Mouse (Mus musculus): ENCODE results near the gene 4931429L15Rik. TPM values are rescaled to one million over a fixed set of nuclear protein-coding genes. Genes with fewer than 3 reads are reported as not detected.
"Not testable (repeated sequence)": the region's sequence is repeated elsewhere in the genome, so short reads cannot be mapped to it uniquely, and the experiment has no call there.

4931429L15Rik gene
- total RNA-seq (2021): not detected

DNA sequence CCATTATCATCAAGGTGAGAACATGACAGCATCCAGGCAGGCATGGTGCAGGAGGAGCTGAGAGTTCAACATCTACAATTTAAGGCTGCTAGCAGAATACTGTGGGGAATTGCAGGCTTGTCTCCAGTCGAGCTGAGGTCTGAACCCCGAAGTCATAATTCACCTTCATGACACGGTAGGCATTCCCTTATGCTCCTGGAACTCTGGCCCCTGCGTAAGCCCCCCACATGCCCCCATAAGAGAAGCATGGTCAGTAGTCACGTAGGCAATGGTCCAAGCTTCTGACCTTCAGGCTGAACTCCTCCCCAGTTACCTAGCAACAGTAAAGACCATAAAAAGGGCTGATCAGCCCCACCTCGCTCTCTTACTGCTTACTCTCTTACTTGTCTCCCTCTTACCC, at the start of gene 4931429L15Rik:
TSS of gene 4931429L15Rik (minus strand) at position 101 of the 400 bp plus-strand sequence.
- DNase-seq (ENCODE audit: low spot score); intact Hi-C loops (cut with DNase I): not testable (repeated sequence)

DNA sequence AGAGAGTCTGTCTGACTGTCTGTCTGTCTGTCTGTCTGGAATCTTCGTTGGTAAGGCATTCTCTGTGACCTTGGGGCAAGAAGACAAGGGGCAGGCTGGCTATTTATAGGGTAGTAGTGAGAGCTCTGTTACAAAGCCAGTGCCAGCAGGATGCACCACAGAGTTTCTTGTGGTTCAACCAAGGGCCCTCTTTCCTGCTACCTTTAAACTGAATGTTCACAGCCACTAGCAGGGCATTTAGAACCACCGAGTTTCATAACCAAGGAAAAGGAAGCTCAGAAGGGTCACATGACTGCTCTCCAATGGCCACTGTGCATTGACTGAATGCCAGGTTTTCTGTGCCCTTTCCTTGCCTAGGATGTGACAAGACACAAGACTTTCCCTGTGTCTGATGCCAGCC, 42.7 kb upstream of the 4931429L15Rik start:
- intact Hi-C loops (cut with DNase I): no loop called here
- DNase-seq (ENCODE audit: low spot score): no peak

DNA sequence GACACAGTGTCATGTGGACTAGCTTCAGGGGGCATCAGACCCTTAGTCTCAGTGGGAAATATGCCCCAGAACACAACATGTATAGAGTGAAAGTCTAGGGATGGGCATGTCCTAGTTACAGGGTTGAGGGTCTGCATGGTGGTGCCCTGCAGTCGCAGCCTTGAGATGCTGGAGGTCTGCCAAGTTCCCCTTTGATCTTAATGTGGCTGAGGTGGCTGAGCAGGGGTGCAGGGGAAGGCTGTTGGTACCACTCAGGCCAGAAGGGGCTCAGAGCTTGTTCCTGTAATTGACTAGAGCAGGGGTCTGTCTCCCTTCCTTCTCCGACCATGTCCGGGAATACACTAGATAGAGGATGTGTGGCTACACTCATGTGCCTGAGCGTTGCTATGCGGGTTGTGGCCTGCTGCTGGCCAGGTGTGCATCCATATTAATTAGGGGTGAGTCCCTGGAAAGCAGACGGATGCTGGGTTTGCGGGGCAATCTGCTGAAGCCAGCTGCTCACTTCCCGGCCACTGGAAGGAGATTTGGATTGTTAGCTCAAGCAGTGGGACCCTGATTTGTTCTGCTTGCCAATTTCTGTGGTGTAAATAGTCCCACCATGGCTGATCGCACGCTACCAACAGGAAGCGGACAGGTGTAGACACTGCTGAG, 41.8 kb upstream of the 4931429L15Rik start:
- intact Hi-C loops (cut with DNase I): no loop called here
- DNase-seq (ENCODE audit: low spot score): no peak

DNA sequence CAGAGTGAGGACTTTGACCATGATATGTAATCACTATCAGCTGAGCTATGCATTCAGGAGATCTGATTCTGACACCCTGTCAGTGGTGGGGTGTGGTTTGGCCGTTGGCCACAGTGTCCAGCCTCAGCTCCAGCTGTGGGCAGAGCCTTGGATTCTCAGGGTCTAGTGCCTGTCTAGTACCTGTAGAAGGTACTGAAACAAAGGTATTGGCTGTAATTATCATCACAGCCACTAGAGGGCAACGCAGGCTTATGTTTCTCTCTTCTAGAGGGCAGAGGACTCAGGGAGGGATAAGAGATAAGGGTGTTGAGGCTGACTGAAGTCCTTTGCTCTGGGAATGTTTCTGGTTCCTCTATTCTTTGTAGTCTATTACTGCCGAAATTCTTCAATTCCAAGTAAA, 34.2 kb upstream of the 4931429L15Rik start:
- intact Hi-C loops (cut with DNase I): loop anchor here (2.0 to 10.0 kb wide), 2 partner anchors 251 to 1345 kb away; no protein-coding TSS in a partner anchor
- no peak for DNase-seq (ENCODE audit: low spot score)

DNA sequence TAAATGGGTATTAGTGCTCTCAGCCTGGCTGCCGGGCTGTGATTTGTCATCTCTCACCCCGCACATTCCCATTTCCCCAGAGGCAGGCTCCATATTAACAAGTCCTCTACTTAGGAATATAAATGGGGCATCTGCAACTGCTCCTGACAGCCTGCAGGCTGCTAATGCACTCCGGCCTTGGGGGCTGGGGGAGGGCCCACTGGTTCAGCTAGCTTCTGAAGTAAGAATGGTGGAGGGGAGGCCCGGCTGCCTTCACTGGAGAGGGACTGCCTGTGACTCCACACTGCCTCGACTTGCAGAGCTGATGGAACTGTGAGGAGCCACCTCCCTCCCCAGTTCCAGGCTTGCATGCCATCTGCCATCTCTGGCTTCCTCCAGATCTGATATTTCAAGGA, 33.5 kb upstream of the 4931429L15Rik start:
- DNase-seq (ENCODE audit: low spot score): no peak
- intact Hi-C loops (cut with DNase I): loop anchor here (10.0 kb wide), 1 partner anchor 251 kb away; no protein-coding TSS in a partner anchor

DNA sequence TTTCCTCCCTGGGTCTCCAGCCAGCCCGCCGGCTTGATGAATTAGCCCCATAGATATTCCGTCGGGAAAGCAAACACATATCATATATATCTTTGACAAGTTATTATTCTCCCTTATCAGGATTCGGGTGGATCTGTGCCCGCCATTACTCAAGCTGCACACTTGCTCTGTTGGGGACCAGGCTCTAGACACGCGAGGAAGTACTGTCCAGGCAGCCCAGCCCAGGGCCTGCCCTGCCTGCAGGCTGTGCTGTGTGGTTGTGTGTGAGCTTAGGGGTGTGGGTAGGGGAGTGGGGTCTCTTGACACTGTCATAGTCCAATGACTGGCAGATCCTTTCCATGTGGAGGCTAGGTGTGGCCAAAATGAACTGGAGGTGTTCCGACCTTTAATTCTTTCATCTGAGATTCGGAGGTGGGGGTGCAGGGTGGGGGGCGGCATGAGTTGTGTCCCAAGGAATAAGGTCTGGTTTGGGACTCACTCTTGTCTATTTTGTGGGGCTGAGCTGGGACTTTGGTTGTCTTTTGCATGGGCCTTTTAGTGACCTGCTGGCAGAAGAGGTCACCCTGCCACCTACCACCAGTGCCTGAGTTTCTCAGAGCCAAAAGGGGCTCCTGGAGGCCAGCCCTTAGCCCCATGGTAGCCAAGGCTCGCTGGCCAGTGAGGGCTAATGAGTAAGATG, 33.0 kb upstream of the 4931429L15Rik start:
- no peak for DNase-seq (ENCODE audit: low spot score)
- intact Hi-C loops (cut with DNase I): loop anchor here (10.0 kb wide), 1 partner anchor 252 kb away; no protein-coding TSS in a partner anchor

DNA sequence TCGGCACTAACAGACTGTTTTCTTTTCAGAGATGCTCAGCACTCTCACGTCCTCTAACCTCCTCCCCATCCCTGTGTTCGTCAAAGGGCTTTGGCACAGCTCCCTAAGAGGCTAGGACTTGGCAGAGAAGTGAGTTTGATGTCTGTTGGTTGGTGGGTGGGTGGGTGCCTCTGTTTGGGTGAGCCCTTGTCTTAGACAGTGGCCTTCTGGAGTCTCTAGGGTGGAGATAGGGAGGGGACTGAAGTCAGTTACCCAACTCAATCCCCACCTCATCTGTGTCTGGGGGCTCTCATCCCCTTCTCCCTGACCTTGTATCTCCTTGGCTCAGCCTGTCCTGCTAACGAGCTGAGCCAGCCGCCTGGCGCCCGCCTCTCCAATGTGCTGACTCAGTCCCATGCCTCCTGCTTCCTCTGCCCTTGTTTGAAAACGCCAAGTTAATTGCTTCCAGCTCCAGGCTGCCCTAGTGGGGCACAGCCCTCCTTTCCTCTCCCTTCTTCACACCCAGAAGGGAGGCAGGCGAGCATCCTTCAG, 30.7 kb upstream of the 4931429L15Rik start:
- intact Hi-C loops (cut with DNase I): loop anchor here (10.0 kb wide), 1 partner anchor 254 kb away; no protein-coding TSS in a partner anchor
- DNase-seq (ENCODE audit: low spot score): no peak

DNA sequence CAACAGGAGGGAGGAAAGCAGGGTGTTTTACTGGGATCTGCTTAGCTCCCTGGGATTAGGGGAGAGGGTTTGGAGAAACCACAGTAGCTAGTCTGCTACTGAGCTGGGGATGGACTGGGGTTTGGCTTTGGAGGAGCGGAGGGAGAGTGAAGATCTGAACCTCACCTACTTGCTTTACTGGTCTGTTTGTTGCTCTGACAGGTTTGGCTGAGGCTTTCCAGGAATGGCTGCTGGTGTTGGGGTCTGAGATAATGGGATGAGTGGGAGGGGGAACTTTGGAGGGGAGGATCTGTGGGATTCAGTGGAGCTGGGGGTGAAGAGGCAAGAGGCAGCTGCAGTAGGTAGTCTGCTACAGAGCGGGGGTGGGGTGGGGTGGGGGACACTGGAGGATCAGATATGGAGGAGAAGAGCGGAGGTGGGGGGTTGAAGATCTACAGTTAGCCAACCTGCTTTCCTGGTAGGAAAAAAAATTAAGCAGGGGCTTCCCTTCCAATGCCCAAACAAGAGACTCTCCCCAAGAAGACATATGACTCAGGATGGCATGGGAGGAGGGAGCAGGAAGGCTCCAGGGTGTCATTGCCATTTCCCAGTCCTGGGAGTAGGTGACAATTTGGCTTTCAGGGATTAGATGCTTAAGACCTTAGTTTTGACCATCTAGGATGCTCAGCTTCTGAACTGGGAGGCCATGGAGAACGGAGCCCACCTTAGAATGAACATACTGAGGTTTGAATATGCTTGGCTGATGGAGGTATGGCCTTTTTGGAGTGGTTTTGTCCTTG, 26.3 kb upstream of the 4931429L15Rik start:
- intact Hi-C loops (cut with DNase I): no loop called here
- no peak for DNase-seq (ENCODE audit: low spot score)

DNA sequence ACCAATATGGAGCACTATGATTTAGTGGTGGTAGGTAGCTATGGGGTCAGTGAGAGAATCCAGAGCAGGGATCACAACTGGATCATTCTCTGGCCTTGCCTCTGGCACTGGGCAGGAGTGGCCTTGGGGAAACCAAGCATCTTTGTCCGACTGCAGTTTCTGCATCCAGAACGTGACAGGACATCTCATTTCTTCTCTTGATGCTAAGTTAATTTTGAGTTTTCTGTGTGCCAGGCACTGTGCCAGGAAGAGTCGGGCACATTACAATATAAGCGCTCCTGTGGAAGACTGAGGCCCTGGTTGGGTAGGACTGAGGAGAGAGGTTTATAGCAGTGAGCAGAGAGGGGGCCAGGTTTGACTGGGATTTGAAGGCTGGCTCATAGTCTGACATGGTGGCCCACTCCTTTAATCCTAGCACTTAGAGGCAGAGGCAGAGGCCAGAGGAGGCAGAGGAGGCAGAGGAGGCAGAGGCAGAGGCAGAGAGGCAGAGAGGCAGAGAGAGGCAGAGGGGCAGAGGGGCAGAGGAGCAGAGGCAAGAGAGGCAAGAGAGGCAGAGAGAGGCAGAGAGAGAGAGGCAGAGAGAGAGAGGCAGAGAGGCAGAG, 19.4 kb upstream of the 4931429L15Rik start:
- DNase-seq (ENCODE audit: low spot score): no peak
- intact Hi-C loops (cut with DNase I): no loop called here

DNA sequence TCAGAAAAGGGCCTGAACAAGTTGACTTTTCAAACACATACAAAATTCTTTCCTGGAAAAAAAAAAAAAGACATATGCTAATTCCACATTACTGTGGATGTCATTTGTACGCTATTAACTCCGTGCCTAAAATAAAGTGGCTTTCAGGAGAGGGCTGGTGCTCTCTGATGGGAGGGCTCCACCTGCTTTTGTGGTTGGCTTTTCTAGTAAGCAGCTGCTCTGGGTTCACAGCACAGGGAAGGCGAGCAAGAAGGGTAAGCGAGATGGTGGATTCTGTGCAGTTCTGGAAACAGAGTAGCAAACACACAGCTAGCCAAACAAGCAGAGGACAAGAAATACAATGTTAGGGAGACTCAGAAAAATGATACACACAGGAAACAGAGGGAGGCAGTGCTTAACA, 18.6 kb upstream of the 4931429L15Rik start:
- DNase-seq (ENCODE audit: low spot score): no peak
- intact Hi-C loops (cut with DNase I): no loop called here

DNA sequence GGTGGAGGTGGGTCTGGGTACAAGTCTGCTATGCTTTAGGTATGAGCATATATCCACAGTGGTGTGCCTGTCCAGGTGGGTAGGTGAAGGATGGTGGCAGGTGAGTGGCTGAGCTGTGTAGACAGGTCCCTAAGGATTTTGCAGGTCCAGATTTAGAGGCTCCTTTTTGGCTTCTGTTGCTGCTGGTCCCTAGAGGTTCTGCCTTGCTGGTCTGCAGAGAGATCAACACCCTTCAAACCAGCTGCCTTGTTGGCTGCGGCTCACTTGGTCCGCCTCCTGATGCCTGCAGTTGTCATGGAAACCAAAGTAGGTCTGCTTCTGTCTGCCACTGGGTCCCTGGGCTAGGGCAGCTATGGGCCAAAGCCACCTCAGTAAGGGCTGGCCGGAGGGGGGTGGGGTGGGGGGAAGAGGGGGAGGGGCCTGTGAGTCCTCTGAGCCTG, 18.1 kb upstream of the 4931429L15Rik start:
- DNase-seq (ENCODE audit: low spot score): no peak
- intact Hi-C loops (cut with DNase I): no loop called here

DNA sequence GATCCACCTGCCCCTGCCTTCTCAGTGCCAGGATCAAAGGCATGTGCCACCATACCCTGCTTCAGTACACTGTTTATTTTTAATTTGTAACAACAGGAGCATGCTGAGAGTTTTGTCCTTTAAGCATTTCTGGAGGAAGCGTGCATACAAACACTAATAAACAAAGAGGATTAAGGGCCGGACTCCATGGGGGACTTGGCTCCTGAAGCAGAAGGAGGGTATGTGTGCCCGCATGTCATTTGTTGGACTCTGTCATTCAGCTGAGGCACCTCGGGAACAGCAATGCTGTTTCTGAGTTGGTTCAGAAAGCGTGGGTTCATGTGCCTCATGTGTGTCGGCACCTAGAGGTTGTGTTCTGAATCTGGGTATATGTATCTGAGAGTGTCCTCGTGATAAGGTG, 17.5 kb upstream of the 4931429L15Rik start:
- intact Hi-C loops (cut with DNase I): no loop called here
- DNase-seq (ENCODE audit: low spot score): no peak

DNA sequence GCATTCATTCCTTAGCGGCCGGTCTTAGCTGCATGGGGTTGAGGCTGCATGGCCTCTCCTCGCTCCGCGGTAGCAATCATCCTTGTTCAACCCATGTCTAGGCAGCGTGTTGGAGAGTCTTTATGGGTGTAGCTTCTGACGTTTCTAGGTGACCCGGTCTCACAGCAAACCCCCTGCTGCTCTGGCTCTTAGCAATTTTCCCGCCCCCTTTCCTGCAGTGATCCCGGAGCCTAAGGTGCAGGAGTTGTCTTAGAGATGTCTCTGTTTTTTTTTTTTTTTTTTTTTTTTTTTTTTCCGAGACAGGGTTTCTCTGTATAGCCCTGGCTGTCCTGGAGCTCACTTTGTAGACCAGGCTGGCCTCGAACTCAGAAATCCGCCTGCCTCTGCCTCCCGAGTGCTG, 16.5 kb upstream of the 4931429L15Rik start:
- intact Hi-C loops (cut with DNase I); DNase-seq (ENCODE audit: low spot score): not testable (repeated sequence)

DNA sequence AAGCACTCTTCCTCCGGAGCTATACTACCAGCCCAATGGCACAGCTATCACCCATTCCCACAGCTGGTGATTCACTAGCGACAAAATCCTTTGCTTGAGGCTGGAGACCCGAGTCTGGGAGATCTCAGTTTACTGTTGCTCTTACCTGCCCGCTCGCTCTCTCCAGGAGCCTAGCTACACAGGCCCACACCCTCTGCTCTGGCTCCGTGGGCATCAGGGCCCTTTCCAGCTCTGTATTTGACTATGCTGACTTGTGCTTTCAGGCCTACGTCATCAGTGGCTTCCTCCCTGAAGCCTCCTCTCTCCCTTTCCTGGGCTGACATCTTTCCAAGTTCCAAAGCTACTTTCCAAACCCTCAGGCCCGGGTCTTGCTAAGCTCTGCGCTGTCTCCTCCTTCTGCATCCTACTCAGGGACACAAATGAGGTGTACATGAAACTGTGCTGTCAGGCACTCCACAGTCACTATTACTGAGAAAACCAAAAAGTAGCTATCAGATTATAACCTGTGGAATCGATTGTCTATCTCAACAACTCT, 15.7 kb upstream of the 4931429L15Rik start:
- intact Hi-C loops (cut with DNase I): no loop called here
- DNase-seq (ENCODE audit: low spot score): no peak

DNA sequence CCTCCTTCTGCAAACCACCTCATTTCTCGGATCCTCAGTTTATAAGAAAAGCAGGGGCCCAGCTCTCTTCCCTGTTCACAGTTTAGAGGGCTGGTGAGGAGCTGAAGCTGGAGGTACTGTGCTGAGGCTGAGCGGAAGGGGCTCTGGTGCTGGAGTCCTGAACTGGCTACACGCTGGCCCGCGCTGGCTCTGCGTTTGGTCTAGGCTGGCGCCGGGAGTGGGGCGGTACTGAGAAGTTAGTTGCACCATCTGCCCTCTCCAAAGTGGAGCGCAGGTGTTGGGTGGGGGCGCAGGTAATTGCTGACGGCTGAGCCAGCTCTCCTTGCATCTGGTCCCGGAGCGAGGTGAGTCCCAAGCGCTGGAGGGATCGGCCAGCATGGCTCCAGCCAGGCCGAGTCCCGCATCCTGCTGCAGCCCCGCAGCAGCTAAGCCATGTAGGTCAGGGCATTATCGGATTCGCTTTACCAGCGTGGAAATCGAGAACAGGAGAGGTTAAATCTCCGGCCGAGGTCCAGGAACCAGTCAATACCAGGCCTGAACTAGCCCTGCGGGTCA, 14.8 kb upstream of the 4931429L15Rik start:
- no peak for DNase-seq (ENCODE audit: low spot score)
- intact Hi-C loops (cut with DNase I): no loop called here

DNA sequence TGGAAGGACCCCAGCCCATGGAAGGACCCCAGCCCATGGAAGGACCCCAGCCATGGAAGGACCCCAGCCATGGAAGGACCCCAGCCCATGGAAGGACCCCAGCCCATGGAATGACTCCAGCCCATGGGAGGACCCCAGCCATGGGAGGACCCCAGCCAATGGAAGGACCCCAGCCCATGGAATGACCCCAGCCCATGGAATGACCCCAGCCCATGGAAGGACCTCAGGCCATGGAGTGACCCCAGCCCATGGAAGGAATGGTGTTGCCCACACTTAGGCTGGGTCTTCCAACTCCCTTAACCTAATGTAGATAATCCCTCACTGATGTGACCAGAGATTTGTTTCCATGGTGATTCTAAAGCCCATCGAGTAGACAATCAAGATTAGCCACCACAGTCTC, 11.5 kb upstream of the 4931429L15Rik start:
- intact Hi-C loops (cut with DNase I): no loop called here
- no peak for DNase-seq (ENCODE audit: low spot score)

DNA sequence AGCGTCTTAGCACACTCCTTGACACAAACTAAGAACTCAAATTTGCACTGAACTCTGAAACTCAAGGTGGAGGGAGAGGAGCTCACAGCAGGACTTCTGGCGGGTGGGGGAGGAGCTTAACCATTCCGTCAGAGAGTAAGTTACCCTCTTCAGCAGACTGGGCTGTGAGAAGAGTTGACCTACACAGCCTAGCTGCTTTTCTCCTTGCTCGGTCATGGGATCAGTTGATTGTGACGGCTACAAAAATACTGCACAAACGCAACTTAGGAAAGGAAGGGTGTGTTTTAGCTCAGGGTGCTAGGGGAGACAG, 10.8 kb upstream of the 4931429L15Rik start:
- DNase-seq (ENCODE audit: low spot score): no peak
- intact Hi-C loops (cut with DNase I): no loop called here

DNA sequence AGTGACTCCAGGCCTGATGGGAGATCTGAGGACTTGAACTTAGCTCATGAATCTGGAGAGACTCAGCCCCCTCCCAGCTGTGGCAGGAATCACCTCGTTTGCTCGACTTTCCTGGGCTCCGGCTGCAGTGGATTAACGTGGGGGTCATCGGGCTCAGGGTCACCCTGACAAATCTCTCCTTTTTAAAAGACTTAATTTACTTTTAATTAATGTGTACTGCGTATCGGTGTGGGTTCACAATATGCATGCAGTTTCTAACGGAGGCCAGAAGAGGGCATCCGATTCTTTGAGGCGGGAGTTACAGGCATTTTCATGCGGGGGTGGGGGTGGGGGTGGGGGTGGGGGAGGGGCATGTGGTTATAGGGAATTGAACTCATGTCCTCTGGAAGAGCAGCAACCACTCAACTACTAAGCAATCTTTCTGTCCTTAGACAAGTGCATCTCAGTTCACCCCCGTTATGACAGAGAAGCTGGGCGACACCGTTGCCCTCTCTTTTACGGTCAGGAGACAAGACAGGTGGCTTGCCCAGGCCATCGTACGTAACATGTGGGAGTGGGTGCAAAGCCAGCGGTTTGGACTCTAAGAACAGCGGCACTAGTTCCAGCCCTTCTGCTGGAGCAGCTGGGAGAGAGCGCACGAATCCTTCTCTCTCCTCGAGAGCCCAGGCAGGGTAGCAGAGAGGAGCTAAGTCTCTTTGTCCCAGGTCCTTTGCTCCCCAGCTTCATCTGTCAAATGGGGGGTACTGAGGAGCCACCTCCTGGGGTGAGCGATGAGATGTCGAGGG, 10.2 kb upstream of the 4931429L15Rik start:
- intact Hi-C loops (cut with DNase I): no loop called here
- DNase-seq (ENCODE audit: low spot score): no peak

DNA sequence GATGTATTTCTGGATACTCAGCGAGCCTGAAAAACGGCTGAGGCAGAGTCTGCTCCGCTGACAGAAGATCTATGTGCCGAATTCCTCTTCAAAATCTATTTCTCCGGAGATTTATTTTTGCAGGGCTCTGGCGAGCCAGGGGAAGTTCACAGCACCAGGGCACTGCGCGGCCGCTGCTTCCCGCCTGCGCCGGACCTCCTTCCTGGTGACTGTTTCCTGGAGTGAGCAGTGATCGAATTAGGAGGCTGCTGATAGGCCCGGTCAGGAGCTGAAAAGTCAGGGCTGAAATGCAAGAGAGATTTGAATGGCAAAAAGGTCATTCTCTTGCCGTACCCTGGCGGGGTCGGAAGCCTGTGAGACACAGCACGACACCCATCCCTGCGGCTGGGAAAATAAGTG, 9.5 kb upstream of the 4931429L15Rik start:
- no peak for DNase-seq (ENCODE audit: low spot score)
- intact Hi-C loops (cut with DNase I): no loop called here

Data from heart, postnatal 25 days (tissue).